Mouse (Mus musculus) myocyte (in vitro differentiated cells): ENCODE measurements around the gene Mia2.
"Not testable (repeated sequence)": the region's sequence is repeated elsewhere in the genome, so short reads cannot be mapped to it uniquely, and the experiment has no call there.

Experiments used
- E2F4 ChIP-seq: IDR thresholded peaks from one replicate; pipeline ENCODE4 v1.6.1; 2011; ENCODE audit warnings: mild to moderate bottlenecking, control low read depth, moderate library complexity; ENCODE audit not compliant: insufficient read depth
- TCF12 ChIP-seq: IDR thresholded peaks from one replicate; pipeline ENCODE4 v1.6.1; 2011; ENCODE audit warnings: mild to moderate bottlenecking, control low read depth; ENCODE audit not compliant: poor library complexity, insufficient read depth, severe bottlenecking

DNA sequence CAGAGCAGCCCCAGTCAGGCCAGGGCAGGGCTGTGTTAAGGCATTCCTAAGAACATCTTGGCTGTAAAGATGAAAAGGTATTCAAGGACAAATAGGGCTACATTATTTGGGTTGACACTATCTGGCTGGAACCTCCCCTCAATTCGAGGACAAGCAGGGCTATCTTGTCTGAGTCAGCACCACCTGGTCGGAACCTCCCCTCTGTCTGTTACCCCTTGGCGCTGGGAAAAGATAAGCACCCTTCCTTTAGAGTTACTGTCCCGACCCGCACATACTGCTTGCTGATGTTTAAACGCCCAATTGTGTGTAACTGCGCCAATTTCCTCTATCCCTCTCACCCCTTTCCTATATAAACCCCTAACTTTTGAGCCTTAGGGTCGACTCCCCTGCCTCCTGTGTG lies 145.4 kb downstream of the Mia2 start:
- not testable (repeated sequence) for TF ChIP-seq TCF12, E2F4
